Mouse (Mus musculus) kidney, adult 2 months (tissue): Measurements from ENCODE around the gene Afdn.

Source experiments
- CTCF ChIP-seq: fragments of 200-500 bp; conservative IDR thresholded peaks from 2 replicates; pipeline ENCODE4 v1.5.1; 2011; ENCODE audit warnings: low read depth, mild to moderate bottlenecking, control low read depth, low read length, moderate library complexity, mixed read lengths; ENCODE audit not compliant: insufficient read depth, insufficient read length
- POLR2A ChIP-seq: fragments of 200-500 bp; IDR thresholded peaks from one replicate; pipeline ENCODE4 v1.6.1; 2011; ENCODE audit warnings: low read depth, low read length, control low read depth

DNA sequence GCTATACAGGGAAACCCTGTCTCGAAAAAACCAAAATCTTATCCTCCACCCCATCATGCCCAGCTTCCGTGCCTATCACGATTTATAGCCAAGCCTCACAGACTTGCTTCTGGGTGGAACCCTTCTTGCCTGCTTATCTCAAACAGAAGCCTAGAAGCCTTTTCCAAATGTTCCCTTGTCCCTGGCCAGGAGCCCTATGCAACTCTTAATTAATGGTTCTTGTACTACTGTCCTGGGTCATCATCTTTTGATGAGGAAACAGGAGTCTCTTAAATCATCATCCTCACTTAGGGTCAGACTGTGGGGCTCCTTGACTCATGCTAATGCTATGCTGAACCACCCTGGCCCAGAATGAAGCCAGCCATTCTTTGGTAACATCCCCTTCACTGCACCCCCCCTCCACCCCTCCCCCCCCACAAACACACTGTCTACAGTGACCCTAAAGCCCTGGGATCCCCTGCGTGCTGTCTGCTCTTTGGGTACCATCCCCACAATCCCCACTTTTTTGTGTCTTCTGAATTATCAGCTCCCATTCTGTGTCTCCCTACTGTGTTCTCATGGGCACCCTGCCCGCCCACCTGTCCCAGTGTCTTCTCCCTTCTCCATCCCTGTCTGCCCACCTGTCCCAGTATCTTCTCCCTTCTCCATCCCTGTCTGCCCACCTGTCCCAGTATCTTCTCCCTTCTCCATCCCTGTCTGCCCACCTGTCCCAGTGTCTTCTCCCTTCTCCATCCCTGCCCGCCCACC, 29.2 kb upstream of the Afdn start:
- TF ChIP-seq POLR2A (no peak), CTCF (no peak)
